Mouse (Mus musculus) G1E (cell line): ENCODE results near the gene Shld1. TPM values are rescaled to one million over a fixed set of nuclear protein-coding genes. Genes with fewer than 3 reads are reported as not detected.
A peak's percentile ranks its signal among the peaks of the same experiment; 100 is the strongest.

Experiments used
- ATAC-seq: 2 replicates; pipeline ENCODE4 v1.8.0; 2016; ENCODE audit warnings: mild to moderate bottlenecking; ENCODE audit not compliant: insufficient number of reproducible peaks, poor library complexity, low FRiP score, severe bottlenecking; ENCODE audit errors: extremely low read depth
- DNase-seq: peaks from one replicate; pipeline ENCODE4 v3.0.0; 2012; ENCODE audit warnings: low spot score
- H3K27me3 ChIP-seq: 2 replicates; pipeline ENCODE4 v1.6.1; 2012; ENCODE audit warnings: mild to moderate bottlenecking, low read length, inconsistent platforms; ENCODE audit not compliant: insufficient read depth
- H3K36me3 ChIP-seq: replicated peaks from 2 replicates; pipeline ENCODE3; 2012; ENCODE audit warnings: mild to moderate bottlenecking, inconsistent platforms
- H3K4me1 ChIP-seq: 2 replicates; pipeline ENCODE4 v1.6.1; 2012; ENCODE audit warnings: low read depth, low read length, inconsistent platforms, mixed read lengths; ENCODE audit not compliant: insufficient read depth
- H3K4me3 ChIP-seq: 2 replicates; pipeline ENCODE4 v1.5.1; 2012; ENCODE audit warnings: low read depth, mild to moderate bottlenecking, inconsistent platforms, low read length, moderate library complexity, mixed read lengths
- H3K9me3 ChIP-seq: replicated peaks from 2 replicates; pipeline ENCODE4 v1.6.1; 2012; ENCODE audit warnings: inconsistent platforms
- CTCF ChIP-seq: IDR thresholded peaks from 2 replicates; pipeline ENCODE4 v1.5.1; 2012; ENCODE audit warnings: low read depth, low read length, inconsistent platforms, mixed read lengths
- GATA1 ChIP-seq: IDR thresholded peaks from 2 replicates; pipeline ENCODE4 v1.6.1; 2012; ENCODE audit warnings: borderline replicate concordance, low read length, inconsistent platforms, mixed read lengths
- GATA2 ChIP-seq: IDR thresholded peaks from 2 replicates; pipeline ENCODE4 v1.6.1; 2012; ENCODE audit warnings: low read depth, low read length, inconsistent platforms, borderline replicate concordance
- POLR2AphosphoS5 ChIP-seq: IDR thresholded peaks from 2 replicates; pipeline ENCODE4 v1.6.1; 2012; ENCODE audit warnings: low read depth, low read length, inconsistent platforms; ENCODE audit not compliant: insufficient replicate concordance
- TAL1 ChIP-seq: conservative IDR thresholded peaks from 2 replicates; pipeline ENCODE4 v1.6.1; 2012; ENCODE audit warnings: low read depth, low read length, inconsistent platforms, mixed read lengths
- polyA plus RNA-seq: library from polyadenylated mRNA; stranded (reverse); fragments of >175 nt; gene quantifications from 2 replicates; pipeline ENCODE4 v1.2.3, GENCODE M21; 2012
- total RNA-seq, 2 experiments: library from RNA; stranded (forward) in 1 of 2; stranded (reverse) in 1 of 2; fragments of 200-1000 nt in 1 of 2; fragments of >200 nt in 1 of 2; fragmentation: Nextera tagmentation in 1 of 2; gene quantifications; 2 replicates each; pipeline ENCODE4 v1.2.3; 2014 to 2017

Shld1 gene
- total and polyA plus RNA-seq, 3 experiments, result 2.7 to 15.0 (median 5.2) TPM

GRCm38 (mm10) chr2:132706309-132706708 lies 19.6 kb downstream of the Shld1 start:
- Histone ChIP-seq H3K4me1 (peaks cover 13% of the 10 kb centered on the region), H3K36me3 (peaks cover 43% of the 10 kb centered on the region), H3K4me3 (no peak overlapping the region), H3K9me3 (no peaks in the 10 kb centered on the region), H3K27me3 (no peaks in the 10 kb centered on the region)
- DNase-seq (no peak), ATAC-seq (no peak)
- no peak for TF ChIP-seq GATA1
- TF ChIP-seq GATA2, result no peak
- TF ChIP-seq POLR2AphosphoS5, result no peak
- no peak for TF ChIP-seq TAL1

GRCm38 (mm10) chr2:132710488-132710887 lies 23.8 kb downstream of the Shld1 start:
- H3K4me3 ChIP-seq, result no peak overlapping the region
- peaks cover 8% of the 10 kb centered on the region for H3K4me1 ChIP-seq
- DNase-seq (no peak), ATAC-seq (0 out of 2 replicates have a peak, but pooled peaks have one; percentile 45)
- no peaks in the 10 kb centered on the region for H3K27me3 ChIP-seq
- TF ChIP-seq GATA2, result no peak
- TF ChIP-seq CTCF, result no peak
- no peak for TF ChIP-seq GATA1
- no peak for TF ChIP-seq POLR2AphosphoS5
- no peak for TF ChIP-seq TAL1
- peaks cover 23% of the 10 kb centered on the region for H3K36me3 ChIP-seq
- no peaks in the 10 kb centered on the region for H3K9me3 ChIP-seq

DNA sequence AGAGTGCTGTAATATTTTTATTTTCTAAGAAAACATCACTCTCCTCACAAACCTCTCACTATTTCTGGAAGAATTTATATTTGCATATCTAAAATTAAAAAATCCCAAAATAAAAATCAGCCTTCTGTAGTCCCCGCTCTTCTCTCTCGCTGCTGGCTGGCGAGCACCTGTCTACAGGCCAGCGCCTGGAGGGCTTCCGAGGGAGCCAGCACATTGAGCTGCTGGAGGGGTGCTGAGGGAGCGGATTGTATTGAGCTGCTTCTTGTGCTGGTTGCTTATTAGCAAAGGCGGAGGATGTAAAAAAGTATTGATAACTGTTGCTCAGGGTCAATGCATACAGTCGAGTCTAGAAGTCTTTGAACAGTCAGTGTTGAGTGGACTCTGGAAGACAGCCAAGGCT lies 25.3 kb downstream of the Shld1 start:
- Histone ChIP-seq H3K9me3 (no peaks in the 10 kb centered on the region), H3K4me3 (no peak overlapping the region), H3K36me3 (peaks cover 23% of the 10 kb centered on the region), H3K27me3 (no peaks in the 10 kb centered on the region), H3K4me1 (peaks cover 10% of the 10 kb centered on the region)
- TF ChIP-seq GATA1 (no peak), TAL1 (no peak), CTCF (no peak), GATA2 (no peak), POLR2AphosphoS5 (no peak)
- no peak for DNase-seq
- ATAC-seq, result no peak

- no peak overlapping the region for H3K4me3 ChIP-seq
- no peak for ATAC-seq
- DNase-seq, result no peak
- H3K36me3 ChIP-seq, result peaks cover 12% of the 10 kb centered on the region
- TF ChIP-seq CTCF, result no peak
- no peak for TF ChIP-seq POLR2AphosphoS5
- TF ChIP-seq TAL1, result no peak
- TF ChIP-seq GATA2, result no peak
- TF ChIP-seq GATA1, result no peak
- no peaks in the 10 kb centered on the region for H3K9me3 ChIP-seq
- H3K4me1 ChIP-seq, result peaks cover 13% of the 10 kb centered on the region
- no peaks in the 10 kb centered on the region for H3K27me3 ChIP-seq
These were observed 27.8 kb downstream of the Shld1 start for GRCm38 (mm10) chr2:132714522-132714921.

- Histone ChIP-seq H3K4me3 (no peak overlapping the region), H3K9me3 (no peaks in the 10 kb centered on the region), H3K4me1 (peaks cover 13% of the 10 kb centered on the region), H3K36me3 (peaks cover 8% of the 10 kb centered on the region), H3K27me3 (no peaks in the 10 kb centered on the region)
- DNase-seq, result no peak
- TF ChIP-seq GATA1 (no peak), POLR2AphosphoS5 (no peak), CTCF (no peak), GATA2 (no peak), TAL1 (no peak)
- no peak for ATAC-seq
These were observed 28.2 kb downstream of the Shld1 start for GRCm38 (mm10) chr2:132714946-132715345.

- Histone ChIP-seq H3K27me3 (no peaks in the 10 kb centered on the region), H3K4me1 (peaks cover 12% of the 10 kb centered on the region), H3K9me3 (no peaks in the 10 kb centered on the region), H3K4me3 (no peak overlapping the region), H3K36me3 (peaks cover 2% of the 10 kb centered on the region)
- TF ChIP-seq GATA1, result no peak
- TF ChIP-seq GATA2, result no peak
- no peak for TF ChIP-seq CTCF
- TF ChIP-seq POLR2AphosphoS5, result no peak
- no peak for TF ChIP-seq TAL1
- DNase-seq (no peak), ATAC-seq (no peak)
These were observed 28.8 kb downstream of the Shld1 start for GRCm38 (mm10) chr2:132715421-132716070.
